Mouse (Mus musculus): ENCODE data around the gene Ndufa4. TPM values are rescaled to one million over a fixed set of nuclear protein-coding genes. Genes with fewer than 3 reads are reported as not detected.
"Not testable (repeated sequence)": the region's sequence is repeated elsewhere in the genome, so short reads cannot be mapped to it uniquely, and the experiment has no call there.

Ndufa4 gene
- polyA plus RNA-seq, 1 experiment from 2014 or later, result 1,049 TPM

- DNase-seq (ENCODE audit: low spot score), result no peak
- Histone ChIP-seq H3K9me3 (replicated peaks; ENCODE audit: control insufficient read depth, low read length) (no peaks in the 10 kb centered on the region), H3K4me3 (ENCODE audit: low read depth, low read length) (peak overlapping the region; percentile 69), H3K4me1 (ENCODE audit: control insufficient read depth, insufficient read depth, low read length) (peaks cover 14% of the 10 kb centered on the region), H3K9ac (ENCODE audit: low read length) (peak overlapping the region; percentile 86), H3K36me3 (ENCODE audit: control insufficient read depth, insufficient read depth, low read length) (peaks cover 13% of the 10 kb centered on the region; the same call in 1 of the 2 replicates), H3K4me2 (ENCODE audit: low read length) (peak overlapping the region; percentile 57), H3K27me3 (replicated peaks; ENCODE audit: control insufficient read depth, insufficient read depth, low read length) (no peaks in the 10 kb centered on the region), H3K27ac (ENCODE audit: low read depth, low read length) (0 out of 2 replicates have a peak overlapping the region, but pooled peaks have one; percentile 44)
- WGBS, result 1% methylated on average over 5 of the region's 5 CpGs
- ATAC-seq, result no peak
Observed at GRCm38 (mm10) chr6:11906890-11907268, 418 bp downstream of the Ndufa4 start.

GRCm38 (mm10) chr6:11900809-11901310, 6.4 kb downstream of the Ndufa4 start:
- no peaks in the 10 kb centered on the region for H3K9me3 ChIP-seq (replicated peaks; ENCODE audit: control insufficient read depth, low read length)

GRCm38 (mm10) chr6:11875364-11875763, 31.9 kb downstream of the Ndufa4 start:
- not testable (repeated sequence) for H3K27me3 ChIP-seq (replicated peaks; ENCODE audit: control insufficient read depth, insufficient read depth, low read length); H3K9ac ChIP-seq (ENCODE audit: low read length); H3K36me3 ChIP-seq (ENCODE audit: control insufficient read depth, insufficient read depth, low read length); ATAC-seq; H3K4me1 ChIP-seq (ENCODE audit: control insufficient read depth, insufficient read depth, low read length); H3K4me2 ChIP-seq (ENCODE audit: low read length); H3K9me3 ChIP-seq (replicated peaks; ENCODE audit: control insufficient read depth, low read length); DNase-seq (ENCODE audit: low spot score); H3K4me3 ChIP-seq (ENCODE audit: low read depth, low read length); H3K27ac ChIP-seq (ENCODE audit: low read depth, low read length)
- WGBS, result no CpG with 5 or more reads among the region's 2 CpGs

More at GRCm38 (mm10) chr6:11900809-11901310, 6.4 kb downstream of the Ndufa4 start:
- Histone ChIP-seq H3K4me3 (ENCODE audit: low read depth, low read length) (no peak overlapping the region), H3K27ac (ENCODE audit: low read depth, low read length) (no peak overlapping the region), H3K4me2 (ENCODE audit: low read length) (no peak overlapping the region), H3K36me3 (ENCODE audit: control insufficient read depth, insufficient read depth, low read length) (peaks cover 36% of the 10 kb centered on the region), H3K9ac (ENCODE audit: low read length) (no peak overlapping the region), H3K4me1 (ENCODE audit: control insufficient read depth, insufficient read depth, low read length) (0 out of 2 replicates have a peak, but pooled peaks cover 3% of the 10 kb centered on the region), H3K27me3 (replicated peaks; ENCODE audit: control insufficient read depth, insufficient read depth, low read length) (no peaks in the 10 kb centered on the region)
- 91% methylated on average over 4 of the region's 4 CpGs for WGBS
- DNase-seq (ENCODE audit: low spot score), result no peak
- no peak for ATAC-seq

Other genes with a start within 250 kb of the Ndufa4 start
- gene Phf14, start 312 bp upstream of the Ndufa4 start, polyA plus RNA-seq (2014; fragmentation: Nextera tagmentation; extraction: Ambion mirVana), result 87.9 and 89.2 TPM in 2 replicates

All from forebrain, embryonic 14.5 days (tissue).